Mouse (Mus musculus) adrenal gland, postnatal 4 days (tissue): ENCODE measurements at regions not wholly inside any gene's neighbourhood (a gene's known extent, or its start where the extent isn't known, plus 50 kb on each side); places are given as distances from the start of the nearest gene placed in this dataset.
"Not testable (repeated sequence)": the region's sequence is repeated elsewhere in the genome, so short reads cannot be mapped to it uniquely, and the experiment has no call there.

ENCODE experiments used
- DNase-seq, 2 experiments: peaks; one replicate each; pipeline ENCODE4 v3.0.0; 2021 to 2022; ENCODE audit warnings: low spot score in 2 of 2, mixed read lengths in 2 of 2

- DNase-seq, result no peak
These were observed 195.9 kb downstream of the Unc5cl start for GRCm38 (mm10) chr17:48650556-48650955.

- DNase-seq, result no peak
These were observed 218.0 kb downstream of the Unc5cl start for GRCm38 (mm10) chr17:48672749-48673148.

DNA sequence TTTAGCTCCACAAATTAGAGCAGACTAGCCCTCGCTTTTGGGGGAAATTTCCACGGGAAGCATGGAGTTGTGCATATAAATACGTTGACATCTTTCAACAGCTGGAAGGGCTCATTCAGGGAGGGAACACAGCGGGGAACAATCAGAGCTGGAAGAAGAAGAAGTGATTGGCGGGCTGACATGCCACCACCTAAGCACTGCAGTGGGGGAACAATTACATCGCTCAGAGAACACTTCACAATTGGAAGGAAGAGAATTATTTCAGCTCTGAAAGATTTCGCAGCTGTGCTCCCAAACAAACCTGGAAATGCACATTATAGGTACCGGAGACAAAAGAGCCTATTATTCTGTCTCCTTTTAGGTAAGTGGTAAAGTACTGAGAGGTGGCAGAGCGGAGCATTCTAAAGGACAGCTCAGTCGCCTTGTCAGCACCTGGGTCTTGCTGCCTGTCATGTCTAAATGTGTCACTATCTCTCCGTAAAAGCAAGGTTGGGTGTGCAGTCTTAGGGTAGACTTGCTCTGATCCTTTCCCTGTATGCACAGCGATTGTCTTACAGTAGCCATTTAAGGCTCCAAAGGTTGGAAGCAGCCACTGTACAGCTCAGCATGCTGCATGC is 223.6 kb downstream of the Unc5cl start:
- DNase-seq, result no peak

DNA sequence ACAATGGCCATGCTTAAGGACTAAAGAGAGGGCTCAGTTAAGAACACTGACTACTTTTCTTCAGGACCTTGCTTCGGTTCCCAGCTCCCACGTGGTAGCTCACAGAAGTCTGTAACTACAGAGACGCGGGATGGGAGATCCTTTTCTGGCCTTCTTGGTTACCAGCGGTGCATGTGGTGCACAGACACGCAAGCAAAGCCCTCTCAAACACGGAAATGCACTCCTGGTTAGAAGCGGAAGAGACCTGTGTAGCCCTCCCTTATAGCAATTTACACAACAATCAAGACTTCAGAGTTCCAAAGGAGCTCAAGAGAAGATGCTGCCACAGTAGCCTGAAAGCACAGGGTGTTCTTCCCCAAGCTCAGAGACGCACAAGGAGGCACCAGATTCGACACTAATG is 225.6 kb downstream of the Unc5cl start:
- no peak for DNase-seq

- no peak for DNase-seq
These were observed 234.2 kb downstream of the Unc5cl start for GRCm38 (mm10) chr17:48688944-48689343.

GRCm38 (mm10) chr17:48698456-48698855 is 233.7 kb upstream of the Lrfn2 start:
- DNase-seq, result no peak

DNA sequence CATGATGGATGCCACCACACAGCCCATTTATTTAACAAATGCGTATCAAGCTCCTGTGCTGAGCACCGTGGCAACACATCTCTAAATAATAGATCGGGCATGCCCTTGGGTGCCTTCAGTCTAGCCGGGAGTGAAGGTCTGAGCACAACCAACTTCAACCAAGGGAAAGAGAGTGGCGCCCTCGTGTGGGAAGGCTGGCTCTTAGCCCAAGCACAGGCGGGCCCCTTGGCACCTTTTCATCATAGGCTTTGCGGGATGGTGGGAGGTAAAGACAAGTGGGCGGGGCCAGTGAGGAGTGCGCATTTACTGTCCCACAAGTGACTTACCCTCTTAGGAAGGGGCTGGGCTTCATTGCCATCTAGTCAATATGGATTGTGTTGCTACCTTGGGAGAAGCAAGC is 231.6 kb upstream of the Lrfn2 start:
- no peak for DNase-seq

DNA sequence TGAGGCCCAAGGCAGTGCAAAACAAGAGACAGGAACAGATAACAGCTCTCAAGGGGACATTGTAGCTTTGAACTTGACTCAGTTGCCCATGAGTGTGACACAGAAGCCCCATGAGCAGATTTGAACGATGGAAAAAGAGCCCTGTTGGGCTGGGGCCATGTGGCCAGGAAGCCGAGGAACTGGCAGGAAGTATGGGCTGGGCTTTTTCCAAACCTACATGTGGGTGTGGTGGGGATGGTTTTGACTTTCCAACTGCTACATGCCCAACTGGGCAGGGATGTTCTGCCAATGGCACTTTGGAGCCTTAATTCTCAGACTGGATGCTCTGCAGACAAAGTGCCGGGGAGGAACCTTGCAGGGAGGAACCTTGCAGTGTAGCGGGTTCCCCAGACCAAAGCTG is 211.7 kb upstream of the Lrfn2 start:
- DNase-seq, result no peak

DNA sequence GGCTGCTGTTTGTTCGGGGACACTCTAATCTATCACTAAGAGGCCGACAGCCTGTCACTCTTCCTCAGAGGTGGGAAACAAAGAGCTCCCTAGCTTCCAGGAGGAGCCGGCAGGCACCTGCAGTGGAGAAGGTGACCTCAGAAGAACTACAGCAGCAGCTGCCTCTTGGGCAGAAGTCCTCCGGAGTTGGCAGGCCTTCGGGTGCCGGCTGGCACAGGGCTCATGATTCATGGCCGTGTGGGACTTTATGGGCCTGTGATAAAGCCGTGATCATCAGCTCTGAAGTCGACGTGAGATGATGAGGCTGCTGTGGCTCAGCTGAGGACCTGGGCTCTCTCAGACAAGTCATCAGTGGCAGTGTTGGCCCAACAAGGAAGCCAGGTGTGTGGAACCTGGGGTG is 208.9 kb upstream of the Lrfn2 start:
- DNase-seq, result no peak

- DNase-seq, result no peak
These were observed 207.6 kb upstream of the Lrfn2 start for GRCm38 (mm10) chr17:48724513-48725112.

DNA sequence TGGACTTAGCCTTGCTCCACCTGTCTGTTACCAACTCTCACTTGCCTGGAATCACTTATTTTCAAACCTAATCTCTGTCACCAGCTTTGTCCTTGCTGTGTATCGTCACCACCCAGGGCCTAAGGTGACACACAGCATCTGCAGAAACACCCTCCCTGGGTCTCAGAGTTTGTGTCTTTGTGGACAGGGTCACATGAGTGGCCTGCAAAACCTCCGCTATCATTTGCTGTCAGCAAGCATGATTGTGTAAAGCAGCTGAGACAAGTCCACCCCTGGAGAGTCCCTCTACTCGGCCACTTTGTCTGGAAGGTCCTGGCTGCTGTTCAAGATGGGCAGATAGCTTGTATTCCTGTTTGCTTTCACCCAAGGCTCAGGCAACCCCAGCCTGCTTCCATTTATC is 205.7 kb upstream of the Lrfn2 start:
- no peak for DNase-seq

DNA sequence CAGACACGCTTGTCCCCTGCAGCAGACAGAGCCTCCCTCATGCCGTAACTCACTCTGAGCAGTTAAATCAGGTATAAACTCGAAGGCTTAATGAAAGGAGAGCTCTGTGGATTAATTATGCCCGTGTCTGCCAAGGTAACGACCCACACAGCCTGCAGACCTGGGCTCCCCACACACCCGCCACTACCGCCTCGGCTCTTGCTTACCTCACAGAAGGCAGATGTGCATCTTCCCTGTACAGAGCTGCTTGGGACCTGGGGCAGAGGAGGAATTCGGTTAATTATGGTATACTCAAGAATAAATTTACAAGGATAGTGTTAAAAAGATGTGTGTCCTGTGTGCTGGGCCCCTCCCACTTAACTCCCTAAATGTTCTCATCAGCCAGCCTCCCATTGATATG is 198.4 kb upstream of the Lrfn2 start:
- no peak for DNase-seq

DNA sequence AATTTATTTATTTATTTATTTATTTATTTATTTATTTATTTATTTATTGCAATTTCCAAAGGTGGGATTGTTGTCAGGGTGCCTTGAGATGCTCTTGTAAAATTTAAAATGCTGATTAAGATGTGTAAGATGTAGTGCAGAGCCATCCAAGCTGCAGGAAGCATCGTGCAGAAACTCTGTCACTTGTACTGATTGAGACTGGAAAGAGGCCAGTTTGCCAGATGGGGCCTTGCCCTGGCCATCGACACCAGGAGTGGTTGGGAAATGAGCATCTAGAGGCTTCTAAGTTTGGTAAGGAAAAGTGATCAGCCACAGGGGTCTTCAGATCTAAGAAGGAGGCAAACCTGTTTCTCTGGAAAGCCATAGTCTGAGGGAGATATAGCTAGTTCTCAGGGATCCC is 195.0 kb upstream of the Lrfn2 start:
- DNase-seq, result not testable (repeated sequence)

DNA sequence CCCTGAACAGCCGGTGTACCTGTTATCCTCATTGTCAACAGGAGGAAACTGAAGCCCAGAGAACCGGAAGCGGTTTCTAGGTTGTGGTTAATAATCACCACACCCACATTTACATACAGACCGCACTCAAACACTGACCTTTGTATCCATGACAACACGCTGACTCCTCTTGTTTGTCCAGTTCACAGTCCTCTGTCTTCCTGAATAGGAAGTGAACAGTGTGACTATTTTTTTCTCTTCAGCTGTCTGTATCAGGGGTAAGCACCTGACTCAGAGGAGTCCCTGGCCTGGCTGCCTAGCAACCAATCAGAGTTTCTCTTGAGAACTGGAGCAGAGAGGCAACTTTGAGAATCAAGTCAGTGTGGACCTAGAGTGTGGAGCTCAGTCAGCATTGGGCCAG is 193.5 kb upstream of the Lrfn2 start:
- no peak for DNase-seq

DNA sequence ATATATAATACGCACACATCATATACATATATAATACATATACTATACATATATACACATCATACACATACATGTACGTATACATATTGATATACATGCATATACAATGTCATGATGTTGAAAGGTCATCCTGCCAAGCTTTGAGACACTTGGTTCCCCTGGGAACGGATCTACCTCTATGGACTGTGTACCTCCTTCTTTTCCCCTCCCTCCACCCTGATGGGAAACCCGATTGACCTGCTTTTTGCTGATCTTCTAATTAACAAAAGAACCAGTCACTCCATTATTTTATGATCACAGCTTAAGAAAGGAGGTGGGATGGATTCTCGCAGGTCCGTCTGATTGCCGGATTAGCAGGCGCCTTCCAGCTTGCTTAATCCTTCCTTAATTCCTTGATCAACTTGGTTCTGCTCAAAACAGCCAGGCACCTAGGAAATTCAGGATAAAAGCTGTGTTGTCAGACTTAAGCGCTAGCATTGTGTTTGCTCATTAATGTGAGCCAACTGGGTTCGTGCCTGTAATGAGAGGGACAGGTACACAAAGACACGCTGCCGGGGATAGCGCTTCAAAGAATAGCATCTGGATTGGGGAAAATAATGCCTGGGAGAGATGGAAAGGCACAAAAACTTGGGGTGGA is 189.3 kb upstream of the Lrfn2 start:
- no peak for DNase-seq

GRCm38 (mm10) chr17:48770099-48770498 is 162.1 kb upstream of the Lrfn2 start:
- no peak for DNase-seq

- DNase-seq, result no peak
These were observed 160.4 kb upstream of the Lrfn2 start for GRCm38 (mm10) chr17:48771721-48772320.

DNA sequence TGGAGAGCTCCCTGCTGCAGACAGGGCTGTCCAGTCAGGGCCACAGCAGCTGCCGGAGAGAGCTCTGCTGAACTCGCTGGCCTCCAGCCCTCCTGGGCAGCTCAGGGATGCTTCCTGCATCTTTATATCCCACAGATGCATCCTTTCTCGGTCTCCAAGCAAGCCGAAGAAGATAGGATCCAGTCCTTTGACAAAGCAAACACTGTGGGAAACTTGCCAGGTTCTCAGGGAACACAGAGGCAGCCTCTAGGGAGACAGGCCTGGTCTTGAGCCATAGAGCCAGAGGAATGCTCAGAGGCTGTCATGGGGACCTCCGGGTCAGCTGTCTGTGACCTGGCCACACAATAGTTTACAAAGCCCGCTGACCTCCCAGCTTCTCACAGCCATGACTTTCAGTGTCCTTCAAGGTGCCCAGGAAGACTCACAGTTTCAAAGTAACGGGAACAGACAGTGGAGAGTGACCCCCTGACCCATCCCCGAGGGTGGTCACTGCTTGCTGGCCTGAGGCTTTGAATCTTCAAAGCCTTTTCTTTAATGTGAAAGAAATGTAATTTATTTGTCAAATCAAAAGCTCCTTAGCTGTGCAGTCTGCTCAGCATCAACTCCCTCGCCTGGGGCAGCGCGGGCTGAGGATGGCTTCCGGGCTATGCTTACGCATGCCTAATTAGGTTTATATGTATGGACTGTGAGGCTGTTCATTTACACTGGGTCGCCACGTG is 157.8 kb upstream of the Lrfn2 start:
- DNase-seq, result no peak

DNA sequence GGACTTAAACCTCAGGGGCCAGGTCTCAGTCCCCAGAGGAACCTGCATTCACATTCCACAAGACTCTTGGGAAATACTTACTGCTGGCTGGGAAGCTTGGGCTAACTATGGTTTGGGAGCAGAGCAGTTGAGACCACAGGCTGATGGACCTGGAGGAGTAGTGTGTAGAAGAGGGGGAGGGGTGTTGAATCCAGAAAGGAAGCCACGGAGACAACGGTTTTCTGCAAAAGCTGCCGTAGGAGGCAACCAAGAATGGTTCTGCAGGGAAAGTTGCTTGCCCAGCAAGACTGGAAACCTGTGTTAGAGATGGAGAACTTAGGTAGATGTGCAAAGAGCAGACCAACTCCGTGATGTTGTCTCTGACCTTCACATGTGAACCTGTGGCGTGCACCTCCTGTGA is 156.7 kb upstream of the Lrfn2 start:
- DNase-seq, result no peak

DNA sequence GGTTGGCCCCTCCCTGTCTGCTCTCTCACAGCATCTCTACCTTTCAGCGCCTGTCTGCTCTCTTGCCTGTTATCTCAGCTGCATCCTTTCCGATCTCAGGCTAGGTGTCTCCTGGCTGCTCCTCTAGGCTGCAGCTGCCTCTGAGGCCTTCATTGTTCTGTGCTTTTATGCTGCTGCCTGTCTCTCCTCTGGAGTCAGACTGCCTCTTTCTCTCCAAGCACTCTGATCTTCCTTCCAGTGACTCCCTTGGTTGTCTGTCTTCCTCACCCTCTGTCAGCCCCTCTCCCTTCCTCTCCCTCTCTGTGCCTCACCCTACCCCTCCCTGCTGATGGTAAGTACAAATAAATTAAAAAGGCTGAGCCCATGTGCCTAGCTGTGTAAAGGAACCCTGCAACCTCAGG is 155.7 kb upstream of the Lrfn2 start:
- DNase-seq, result no peak

- DNase-seq, result no peak
These were observed 152.0 kb upstream of the Lrfn2 start for GRCm38 (mm10) chr17:48780217-48780616.

- DNase-seq, result no peak
These were observed 147.8 kb upstream of the Lrfn2 start for GRCm38 (mm10) chr17:48784417-48784816.
